Mouse (Mus musculus) olfactory bulb, adult 2 months (tissue): ENCODE results near the gene Osbpl2. TPM values are rescaled to one million over a fixed set of nuclear protein-coding genes. Genes with fewer than 3 reads are reported as not detected.

Experiments
- H3K27ac ChIP-seq: fragments of 200-500 bp; 2 replicates; pipeline ENCODE4 v1.5.1; 2012; ENCODE audit warnings: low read depth, low read length; ENCODE audit not compliant: insufficient read depth
- H3K4me1 ChIP-seq: fragments of 200-500 bp; 2 replicates; pipeline ENCODE4 v1.6.1; 2012; ENCODE audit warnings: low read length; ENCODE audit not compliant: control insufficient read depth, insufficient read depth
- H3K4me3 ChIP-seq: fragments of 200-500 bp; 2 replicates; pipeline ENCODE4 v1.5.1; 2012; ENCODE audit warnings: mild to moderate bottlenecking, low read depth, low read length, moderate library complexity; ENCODE audit not compliant: insufficient read depth
- CTCF ChIP-seq: fragments of 200-500 bp; IDR thresholded peaks from 2 replicates; pipeline ENCODE4 v1.5.1; 2012; ENCODE audit warnings: low read depth, mild to moderate bottlenecking, low read length, moderate library complexity; ENCODE audit not compliant: insufficient read depth
- POLR2A ChIP-seq: fragments of 200-500 bp; IDR thresholded peaks from 2 replicates; pipeline ENCODE4 v1.6.1; 2012; ENCODE audit warnings: mild to moderate bottlenecking, low read depth, low read length, moderate library complexity; ENCODE audit not compliant: insufficient read depth
- WGBS: fragments of 180-500 bp; shearing (Covaris S2); methylation state at CpG from one replicate; pipeline ENCODE4 v1.1.7; 2018; 5-methylcytosine and 5-hydroxymethylcytosine counted together
- polyA plus RNA-seq: library from polyadenylated mRNA; stranded (reverse); fragments of >200 nt; gene quantifications from 2 replicates; pipeline ENCODE4 v1.2.4, GENCODE M21; 2012; ENCODE audit warnings: low replicate concordance; ENCODE audit not compliant: missing spikeins, insufficient read depth, insufficient read length

Gene Osbpl2
- polyA plus RNA-seq, 1 experiment: not detected

- Histone ChIP-seq H3K4me3 (no peak overlapping the region), H3K4me1 (0 out of 2 replicates have a peak, but pooled peaks cover 2% of the 10 kb centered on the region), H3K27ac (no peak overlapping the region)
- WGBS: 78% methylated on average over 3 of the region's 3 CpGs
- TF ChIP-seq POLR2A (no peak), CTCF (no peak)
These were observed 14.8 kb downstream of the Osbpl2 start for GRCm38 (mm10) chr2:180133911-180134310.

- no peak for TF ChIP-seq CTCF
- 76% methylated on average over 5 of the region's 5 CpGs for WGBS
- Histone ChIP-seq H3K4me3 (no peak overlapping the region), H3K27ac (no peak overlapping the region), H3K4me1 (0 out of 2 replicates have a peak, but pooled peaks cover 2% of the 10 kb centered on the region)
These were observed 16.3 kb downstream of the Osbpl2 start for GRCm38 (mm10) chr2:180135414-180135813.

DNA sequence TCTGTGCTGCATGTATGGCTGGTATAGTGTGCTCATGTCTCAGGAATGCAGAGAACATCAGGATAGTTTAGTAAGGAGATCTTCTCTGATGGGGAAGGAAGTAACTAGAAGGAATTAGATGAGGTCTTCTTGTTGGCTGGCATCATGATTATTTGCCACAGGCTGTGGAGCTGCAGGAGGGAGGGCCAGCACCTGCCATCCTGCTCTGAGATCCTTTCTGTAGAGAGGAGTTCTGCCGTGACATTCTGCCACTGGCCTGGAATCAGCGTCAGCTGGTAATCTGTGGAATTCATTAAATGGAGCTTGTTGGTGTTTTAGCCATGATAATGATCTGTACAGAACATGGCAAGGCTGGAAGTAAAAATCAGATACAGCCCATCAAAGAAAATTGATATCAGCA, 27.0 kb downstream of the Osbpl2 start:
- 54% methylated on average over 2 of the region's 2 CpGs for WGBS
- Histone ChIP-seq H3K4me3 (no peak overlapping the region), H3K27ac (no peak overlapping the region), H3K4me1 (no peaks in the 10 kb centered on the region)
- TF ChIP-seq POLR2A: no peak
- TF ChIP-seq CTCF: no peak

DNA sequence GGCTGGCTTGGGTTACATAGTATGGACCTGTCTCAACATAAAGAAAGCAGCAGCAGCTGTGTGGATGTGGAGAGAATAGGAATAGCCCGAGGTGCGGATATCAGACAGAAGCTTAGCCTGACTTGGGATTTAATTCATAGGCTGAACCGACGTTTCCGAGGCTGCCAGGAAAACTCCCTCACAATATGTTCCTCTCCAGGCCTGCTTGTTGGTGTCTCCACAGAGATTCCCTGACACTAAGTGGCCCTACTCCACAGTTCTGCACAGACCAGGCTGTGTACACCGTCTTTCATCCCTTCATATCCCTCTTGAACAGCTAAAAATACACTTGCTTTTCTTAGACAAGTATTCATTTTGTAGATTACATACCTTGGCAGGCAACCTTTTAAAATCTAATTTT, 28.3 kb downstream of the Osbpl2 start:
- Histone ChIP-seq H3K27ac (no peak overlapping the region), H3K4me1 (no peaks in the 10 kb centered on the region), H3K4me3 (no peak overlapping the region)
- TF ChIP-seq POLR2A (no peak), CTCF (no peak)
- 48% methylated on average over 6 of the region's 6 CpGs for WGBS

- 86% methylated on average over 9 of the region's 9 CpGs for WGBS
- TF ChIP-seq CTCF: no peak
- TF ChIP-seq POLR2A: no peak
- H3K4me1 ChIP-seq: no peaks in the 10 kb centered on the region
These were observed 29.4 kb downstream of the Osbpl2 start for GRCm38 (mm10) chr2:180148551-180148950.

DNA sequence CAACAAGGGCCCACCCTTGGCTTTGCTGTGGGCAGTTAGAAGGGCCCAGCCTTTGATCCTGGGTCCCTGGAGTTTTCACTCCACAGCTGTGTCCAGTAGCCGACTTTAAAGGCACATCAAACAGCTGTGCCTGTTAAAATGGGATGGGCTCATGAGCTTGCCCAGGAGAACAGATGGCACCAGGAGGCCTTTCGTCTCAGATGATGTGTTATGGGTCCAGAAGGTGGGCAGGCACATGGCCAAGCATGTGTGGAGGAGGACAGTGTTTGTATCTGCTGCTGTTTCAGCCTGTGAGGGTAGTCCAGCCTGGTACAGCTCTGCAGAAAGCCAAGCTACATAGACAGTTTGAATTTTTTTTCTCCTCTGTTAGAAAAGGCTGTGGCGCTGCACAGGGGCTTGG, 35.7 kb downstream of the Osbpl2 start:
- H3K4me1 ChIP-seq: no peaks in the 10 kb centered on the region
- WGBS: 80% methylated on average over 3 of the region's 3 CpGs
- no peak for TF ChIP-seq CTCF
- no peak for TF ChIP-seq POLR2A
- H3K27ac ChIP-seq: no peak overlapping the region
- H3K4me3 ChIP-seq: no peak overlapping the region

More at GRCm38 (mm10) chr2:180148551-180148950, 29.4 kb downstream of the Osbpl2 start:
- Histone ChIP-seq H3K4me3 (no peak overlapping the region), H3K27ac (no peak overlapping the region)

GRCm38 (mm10) chr2:180158627-180159026, 39.5 kb downstream of the Osbpl2 start:
- H3K4me3 ChIP-seq: no peak overlapping the region
- no peak for TF ChIP-seq CTCF
- no peak for TF ChIP-seq POLR2A
- no peak overlapping the region for H3K27ac ChIP-seq
- 96% methylated on average over 3 of the region's 3 CpGs for WGBS
- H3K4me1 ChIP-seq: no peaks in the 10 kb centered on the region

DNA sequence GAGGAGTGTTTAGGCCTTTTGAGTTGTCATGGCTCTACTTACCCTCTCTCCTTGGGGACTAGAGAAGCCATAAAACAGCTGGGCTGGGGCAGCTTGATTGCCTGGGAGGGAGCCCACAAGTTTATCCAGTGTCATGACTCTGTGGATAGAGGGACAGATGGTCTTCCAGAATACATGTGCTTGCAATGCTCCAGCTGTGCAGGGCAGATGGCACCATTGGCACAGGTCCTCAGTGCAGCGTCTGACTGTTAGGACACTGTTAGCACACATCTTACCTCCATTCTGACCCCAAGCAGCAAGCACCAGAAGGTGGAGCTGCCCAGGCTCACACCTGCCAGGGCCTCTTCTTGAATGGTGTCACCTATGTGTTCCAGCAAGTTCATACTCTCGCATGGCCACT, 46.7 kb downstream of the Osbpl2 start:
- H3K4me1 ChIP-seq: peaks cover 5% of the 10 kb centered on the region; the same call in 1 of the 2 replicates
- 84% methylated on average over 2 of the region's 2 CpGs for WGBS
- no peak for TF ChIP-seq CTCF
- no peak for TF ChIP-seq POLR2A
- no peak overlapping the region for H3K4me3 ChIP-seq
- no peak overlapping the region for H3K27ac ChIP-seq

GRCm38 (mm10) chr2:180166869-180167268, 47.8 kb downstream of the Osbpl2 start:
- 96% methylated on average over 2 of the region's 2 CpGs for WGBS
- Histone ChIP-seq H3K27ac (no peak overlapping the region), H3K4me3 (no peak overlapping the region), H3K4me1 (peaks cover 7% of the 10 kb centered on the region; the same call in 1 of the 2 replicates)
- TF ChIP-seq CTCF (no peak), POLR2A (no peak)

DNA sequence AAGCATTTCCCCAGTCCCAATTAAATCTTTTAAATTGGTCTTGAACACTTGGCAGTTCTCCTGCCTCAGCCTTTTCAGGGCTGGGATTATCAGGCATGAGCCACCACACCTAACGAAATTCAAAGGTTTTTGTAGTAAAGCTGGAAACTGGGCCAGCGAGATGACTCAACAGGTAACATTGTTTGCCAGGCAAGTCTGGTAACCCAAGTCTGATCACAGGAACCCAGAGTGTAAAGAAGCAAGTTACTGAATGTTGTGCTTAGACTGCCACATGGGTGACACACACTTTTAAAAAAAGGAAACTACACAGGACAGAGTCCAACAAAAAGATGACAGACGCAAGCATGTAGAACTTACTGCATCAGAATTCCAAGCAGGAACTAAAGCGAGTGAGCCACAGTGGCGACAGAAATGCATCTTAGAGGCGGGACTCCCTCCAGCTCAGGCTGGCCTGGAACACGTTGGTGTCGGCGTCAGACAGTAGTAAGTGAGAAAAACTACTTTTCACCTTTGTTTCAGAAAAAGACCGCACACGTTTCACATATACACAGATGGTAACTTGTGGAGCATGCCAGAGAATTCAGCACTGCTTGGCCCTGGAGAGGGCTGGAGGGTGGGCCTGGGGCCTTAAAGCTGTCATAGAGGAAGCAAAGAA, 51.2 kb downstream of the Osbpl2 start:
- Histone ChIP-seq H3K27ac (no peak overlapping the region), H3K4me3 (no peak overlapping the region), H3K4me1 (peaks cover 25% of the 10 kb centered on the region)
- TF ChIP-seq CTCF: no peak
- TF ChIP-seq POLR2A: no peak
- WGBS: 81% methylated on average over 11 of the region's 11 CpGs
